Mouse (Mus musculus) heart, embryonic 12.5 days (tissue): Measurements from ENCODE around the gene Dnmt1. TPM values are rescaled to one million over a fixed set of nuclear protein-coding genes. Genes with fewer than 3 reads are reported as not detected.
"Not testable (repeated sequence)": the region's sequence is repeated elsewhere in the genome, so short reads cannot be mapped to it uniquely, and the experiment has no call there.

Source experiments
- ATAC-seq: fragments of 200-750 bp; cut with Nextera tagmentation; 2 replicates; pipeline ENCODE4 v1.8.0; 2017; ENCODE audit warnings: moderate TSS enrichment, moderate library complexity; ENCODE audit not compliant: insufficient number of reproducible peaks, low FRiP score
- H3K27ac ChIP-seq: fragments of 300-500 bp; sonication (generic); 2 replicates; pipeline ENCODE4 v1.5.1; 2016; ENCODE audit warnings: mild to moderate bottlenecking, moderate library complexity; ENCODE audit not compliant: poor library complexity, severe bottlenecking
- H3K27me3 ChIP-seq: fragments of 300-500 bp; sonication (generic); replicated peaks from 2 replicates; pipeline ENCODE4 v1.6.1; 2016; ENCODE audit warnings: mild to moderate bottlenecking, moderate library complexity
- H3K36me3 ChIP-seq: fragments of 300-500 bp; sonication (generic); 2 replicates; pipeline ENCODE4 v1.6.1; 2016; ENCODE audit warnings: mild to moderate bottlenecking, moderate library complexity
- H3K4me1 ChIP-seq: fragments of 300-500 bp; sonication (generic); replicated peaks from 2 replicates; pipeline ENCODE4 v1.6.1; 2016; ENCODE audit warnings: mild to moderate bottlenecking
- H3K4me2 ChIP-seq: fragments of 300-500 bp; sonication (generic); 2 replicates; pipeline ENCODE4 v1.6.1; 2016; ENCODE audit warnings: mild to moderate bottlenecking, moderate library complexity
- H3K4me3 ChIP-seq: fragments of 300-500 bp; sonication (generic); 2 replicates; pipeline ENCODE4 v1.5.1; 2016; ENCODE audit warnings: mild to moderate bottlenecking
- H3K9ac ChIP-seq: fragments of 300-500 bp; sonication (generic); 2 replicates; pipeline ENCODE4 v1.6.1; 2016; ENCODE audit warnings: mild to moderate bottlenecking, moderate library complexity
- H3K9me3 ChIP-seq: fragments of 300-500 bp; sonication (generic); replicated peaks from 2 replicates; pipeline ENCODE4 v1.6.1; 2016; ENCODE audit warnings: mild to moderate bottlenecking, moderate library complexity
- WGBS: fragments of 180-500 bp; shearing (Covaris S2); methylation state at CpG from one replicate; pipeline ENCODE4 v1.1.7; 2016; 5-methylcytosine and 5-hydroxymethylcytosine counted together
- polyA plus RNA-seq: library from polyadenylated mRNA; unstranded; fragments of >200 nt; fragmentation: Nextera tagmentation; extraction: Ambion mirVana; gene quantifications from 2 replicates; pipeline ENCODE4 v1.2.1, GENCODE M21; 2016

The Dnmt1 gene
- polyA plus RNA-seq: 86.6 and 86.8 TPM in 2 replicates

GRCm38 (mm10) chr9:20959430-20959938 lies at the start of gene Dnmt1:
Gene Dnmt1, minus strand, starts transcription at chr9:20959888.
- no peaks in the 10 kb centered on the region for H3K36me3 ChIP-seq
- H3K9me3 ChIP-seq: no peaks in the 10 kb centered on the region
- H3K4me2 ChIP-seq: no peak within 1 kb of the TSS
- no peak within 1 kb of the TSS for H3K27ac ChIP-seq
- H3K4me3 ChIP-seq: no peak within 1 kb of the TSS
- ATAC-seq: no peak
- 88% methylated on average over 2 of the region's 2 CpGs for WGBS
- H3K27me3 ChIP-seq: no peaks in the 10 kb centered on the region
- no peak within 1 kb of the TSS for H3K9ac ChIP-seq
- H3K4me1 ChIP-seq: no peaks in the 10 kb centered on the region

- Histone ChIP-seq H3K9ac (no peak overlapping the region), H3K27ac (no peak overlapping the region), H3K4me3 (no peak overlapping the region), H3K9me3 (no peaks in the 10 kb centered on the region), H3K27me3 (no peaks in the 10 kb centered on the region), H3K36me3 (peaks cover 49% of the 10 kb centered on the region), H3K4me1 (peaks cover 6% of the 10 kb centered on the region; the same call in 1 of the 2 replicates), H3K4me2 (no peak overlapping the region)
- no peak for ATAC-seq
- WGBS: 78% methylated on average over 7 of the region's 7 CpGs
Measured at GRCm38 (mm10) chr9:21008007-21008406, 48.3 kb upstream of the Dnmt1 start.

- H3K9me3 ChIP-seq: no peaks in the 10 kb centered on the region
- no peak overlapping the region for H3K9ac ChIP-seq
- H3K27me3 ChIP-seq: no peaks in the 10 kb centered on the region
- no peak overlapping the region for H3K27ac ChIP-seq
- no peak overlapping the region for H3K4me2 ChIP-seq
- H3K4me3 ChIP-seq: no peak overlapping the region
- no peak for ATAC-seq
- H3K36me3 ChIP-seq: peaks cover 49% of the 10 kb centered on the region
- peaks cover 6% of the 10 kb centered on the region; the same call in 1 of the 2 replicates for H3K4me1 ChIP-seq
- 91% methylated on average over 10 of the region's 10 CpGs for WGBS
Measured at GRCm38 (mm10) chr9:21007313-21007952, 47.7 kb upstream of the Dnmt1 start.

- H3K4me1 ChIP-seq: peaks cover 8% of the 10 kb centered on the region; the same call in 1 of the 2 replicates
- peak; percentile 89 for ATAC-seq
- H3K36me3 ChIP-seq: peaks cover 32% of the 10 kb centered on the region
- under 1% methylated on average over 72 of the region's 72 CpGs for WGBS
- no peaks in the 10 kb centered on the region for H3K27me3 ChIP-seq
- H3K4me3 ChIP-seq: peak within 1 kb of the TSS; percentile 75
- H3K4me2 ChIP-seq: peak within 1 kb of the TSS; percentile 77
- H3K9ac ChIP-seq: peak within 1 kb of the TSS; percentile 82
- no peaks in the 10 kb centered on the region for H3K9me3 ChIP-seq
- H3K27ac ChIP-seq: peak within 1 kb of the TSS; percentile 74
Measured at GRCm38 (mm10) chr9:21002627-21003551, 43.2 kb upstream of the Dnmt1 start, which contains the start of gene Mrpl4. Gene Mrpl4, plus strand, starts transcription at chr9:21002738.

GRCm38 (mm10) chr9:21002270-21002626 lies 42.6 kb upstream of the Dnmt1 start:
- Histone ChIP-seq H3K9me3 (no peaks in the 10 kb centered on the region), H3K4me1 (peaks cover 8% of the 10 kb centered on the region; the same call in 1 of the 2 replicates), H3K27me3 (no peaks in the 10 kb centered on the region), H3K4me2 (peak overlapping the region; percentile 77), H3K9ac (peak overlapping the region; percentile 82), H3K4me3 (peak overlapping the region; percentile 75), H3K36me3 (peaks cover 26% of the 10 kb centered on the region), H3K27ac (peak overlapping the region; percentile 74)
- WGBS: 13% methylated on average over 7 of the region's 7 CpGs
- peak; percentile 23; the same call in 1 of the 2 replicates for ATAC-seq

GRCm38 (mm10) chr9:21001651-21002200 lies 42.0 kb upstream of the Dnmt1 start:
- Histone ChIP-seq H3K9me3 (no peaks in the 10 kb centered on the region), H3K9ac (no peak overlapping the region), H3K4me1 (peaks cover 8% of the 10 kb centered on the region; the same call in 1 of the 2 replicates), H3K4me3 (no peak overlapping the region), H3K27me3 (no peaks in the 10 kb centered on the region), H3K36me3 (peaks cover 21% of the 10 kb centered on the region), H3K27ac (no peak overlapping the region), H3K4me2 (no peak overlapping the region)
- 70% methylated on average over 6 of the region's 6 CpGs for WGBS
- no peak; the same call in 1 of the 2 replicates for ATAC-seq

GRCm38 (mm10) chr9:21000811-21001210 lies 41.1 kb upstream of the Dnmt1 start:
- Histone ChIP-seq H3K4me3 (no peak overlapping the region), H3K4me1 (peaks cover 8% of the 10 kb centered on the region; the same call in 1 of the 2 replicates), H3K27me3 (no peaks in the 10 kb centered on the region), H3K27ac (no peak overlapping the region), H3K9me3 (no peaks in the 10 kb centered on the region), H3K36me3 (peaks cover 13% of the 10 kb centered on the region), H3K4me2 (no peak overlapping the region), H3K9ac (no peak overlapping the region)
- no peak for ATAC-seq

- not testable (repeated sequence) for ATAC-seq, H3K4me2 ChIP-seq, H3K4me3 ChIP-seq, H3K9ac ChIP-seq, H3K27me3 ChIP-seq, H3K27ac ChIP-seq, H3K4me1 ChIP-seq, H3K9me3 ChIP-seq, H3K36me3 ChIP-seq
- WGBS: 58% methylated on average over 1 of the region's 1 CpGs
Measured at GRCm38 (mm10) chr9:20998337-20998736, 38.6 kb upstream of the Dnmt1 start.

GRCm38 (mm10) chr9:20997065-20997464 lies 37.4 kb upstream of the Dnmt1 start:
- Histone ChIP-seq H3K36me3 (no peaks in the 10 kb centered on the region), H3K27me3 (no peaks in the 10 kb centered on the region), H3K4me3 (no peak overlapping the region), H3K9me3 (no peaks in the 10 kb centered on the region), H3K4me1 (no peaks in the 10 kb centered on the region), H3K27ac (no peak overlapping the region), H3K4me2 (no peak overlapping the region), H3K9ac (no peak overlapping the region)
- WGBS: 86% methylated on average over 8 of the region's 8 CpGs
- no peak for ATAC-seq

GRCm38 (mm10) chr9:20995069-20995468 lies 35.4 kb upstream of the Dnmt1 start:
- Histone ChIP-seq H3K4me2 (no peak overlapping the region), H3K4me1 (peaks cover 5% of the 10 kb centered on the region), H3K9me3 (no peaks in the 10 kb centered on the region), H3K9ac (no peak overlapping the region), H3K36me3 (no peaks in the 10 kb centered on the region), H3K4me3 (no peak overlapping the region), H3K27me3 (no peaks in the 10 kb centered on the region), H3K27ac (no peak overlapping the region)
- WGBS: 67% methylated on average over 3 of the region's 3 CpGs
- ATAC-seq: no peak
